Mouse (Mus musculus) T-helper 17 cell (primary cell): ENCODE measurements around the gene Tcap.

Source experiments
- in situ Hi-C, 2 experiments: fragments of 300-600 bp; cut with MboI, MseI; formaldehyde crosslinking; loops; 1 replicate in 1 of 2; 2 replicates in 1 of 2; pipeline ENCODE4 v1.15.1; 2025; ENCODE audit warnings: high pct_unique_total_duplicates in 2 of 2

The Tcap gene

DNA sequence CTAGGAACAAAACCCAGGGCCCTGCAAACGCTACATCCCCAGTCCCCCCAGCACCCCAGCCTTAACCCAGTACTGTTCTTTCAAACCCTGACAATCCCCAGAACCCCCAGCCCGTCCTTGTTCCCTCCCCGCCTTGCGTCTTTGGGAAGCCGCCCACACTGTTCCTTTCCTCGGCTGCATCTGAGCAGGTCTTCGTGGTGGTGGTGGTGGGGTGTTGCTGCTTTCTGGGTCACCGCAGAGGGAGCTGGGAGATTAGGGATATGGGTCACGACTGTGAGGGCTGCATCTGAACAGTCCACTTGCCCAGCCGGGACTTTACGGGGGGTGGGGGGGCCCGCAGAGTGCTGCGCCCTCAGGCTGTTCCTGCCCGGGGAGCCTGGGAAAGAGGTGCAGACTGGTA, 29.2 kb upstream of the Tcap start:
- in situ Hi-C loops, result no loop called here

DNA sequence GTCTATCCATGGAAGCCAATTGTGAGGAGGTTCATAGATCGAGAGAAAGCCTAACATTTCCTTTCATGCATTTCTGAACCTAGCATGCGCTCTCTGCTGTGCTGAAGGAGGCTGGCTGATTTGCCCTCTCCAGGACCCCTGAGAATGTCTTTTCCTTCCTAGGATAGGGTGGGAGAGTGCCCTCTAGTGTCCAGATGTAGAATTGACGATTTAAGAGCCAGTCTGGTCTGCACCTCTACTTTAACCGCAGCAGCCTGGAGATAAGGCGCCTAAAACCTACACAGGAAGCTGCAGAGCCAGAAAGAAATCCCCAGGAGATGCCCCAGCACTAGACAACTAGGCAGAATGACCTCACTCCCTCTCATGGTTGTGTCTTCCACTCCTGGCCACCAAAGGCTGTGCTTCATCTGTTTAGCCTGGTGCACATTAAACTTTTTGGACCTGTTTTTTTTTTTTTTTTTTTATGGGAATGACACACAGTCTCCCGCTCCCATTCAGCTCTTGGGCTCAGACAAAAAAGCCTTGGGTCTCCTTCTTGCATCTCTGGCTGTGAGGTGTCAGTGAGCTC, 27.8 kb upstream of the Tcap start:
- in situ Hi-C loops, result no loop called here

DNA sequence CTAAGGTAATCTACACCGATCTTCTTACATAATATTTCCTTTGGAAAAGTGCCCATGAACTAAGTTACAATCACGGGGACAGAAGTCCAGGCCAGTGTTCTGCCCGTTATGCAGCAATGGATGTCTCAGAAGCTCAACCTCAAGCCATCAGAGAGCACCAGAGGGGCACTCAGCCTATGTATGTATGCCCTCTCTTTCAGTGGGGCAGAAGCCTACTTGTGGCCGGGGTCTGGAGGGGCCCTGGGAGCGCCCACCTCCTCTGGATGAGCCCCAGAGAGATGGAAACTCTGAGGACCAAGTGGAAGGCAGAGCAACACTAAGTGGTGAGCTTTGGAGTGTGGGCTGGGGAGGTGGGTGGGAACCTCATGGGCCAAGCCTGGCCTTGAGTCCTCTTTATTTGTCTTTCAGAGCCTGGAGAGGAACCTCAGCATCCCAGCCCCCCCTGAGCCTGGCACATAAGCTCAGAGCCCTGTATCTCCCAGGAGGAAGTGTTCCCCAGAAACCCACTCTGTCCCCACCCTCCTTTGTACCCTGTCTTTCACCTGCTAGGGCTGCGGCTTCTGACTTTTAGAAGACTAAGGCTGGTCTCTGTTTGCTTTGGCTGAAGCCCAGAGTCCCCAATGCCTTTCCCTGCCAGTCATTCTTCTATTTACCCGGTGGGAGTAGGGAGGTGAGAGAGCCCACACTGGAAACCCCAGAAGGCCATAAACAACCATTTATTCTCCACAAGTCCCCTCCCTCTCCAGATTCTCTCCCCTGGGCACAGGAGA, 26.8 kb upstream of the Tcap start:
- in situ Hi-C loops, result no loop called here

DNA sequence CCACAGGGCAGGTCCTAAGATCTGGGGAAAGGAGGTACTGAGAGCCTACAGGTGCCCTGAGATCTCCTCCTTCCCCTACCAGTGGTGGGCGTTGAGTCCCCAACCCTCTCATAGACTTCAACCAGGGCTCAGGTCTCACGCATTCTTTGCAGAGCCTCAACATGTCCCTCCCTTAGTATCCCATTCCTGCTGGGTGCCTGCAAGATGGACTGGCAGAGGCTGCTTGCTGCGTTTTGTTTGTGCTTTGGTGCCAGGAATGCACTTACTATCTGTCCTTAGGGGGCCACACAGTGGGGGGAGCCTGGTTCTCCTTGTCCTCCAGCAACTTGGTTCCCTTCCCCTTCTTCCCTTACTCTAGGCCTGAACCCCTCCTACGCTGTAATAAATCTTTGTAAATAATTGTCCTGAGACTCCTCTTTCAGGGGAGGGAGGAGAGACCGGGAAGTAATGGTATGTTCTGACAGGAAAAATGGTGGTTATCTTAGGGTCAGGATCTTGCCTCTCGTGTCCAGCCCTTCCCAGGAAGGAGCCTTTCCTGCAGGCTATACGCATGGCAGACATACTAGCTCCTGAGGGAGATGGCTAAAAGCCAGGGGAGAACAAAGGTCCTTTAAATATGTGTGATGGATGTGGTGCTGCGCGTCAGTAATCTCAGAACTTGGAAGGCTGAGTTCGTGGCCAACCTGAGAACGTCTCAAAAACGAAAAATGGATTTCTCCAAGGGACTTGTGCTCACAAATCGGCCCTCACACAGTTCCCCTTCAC, 26.0 kb upstream of the Tcap start:
- in situ Hi-C loops, result no loop called here

DNA sequence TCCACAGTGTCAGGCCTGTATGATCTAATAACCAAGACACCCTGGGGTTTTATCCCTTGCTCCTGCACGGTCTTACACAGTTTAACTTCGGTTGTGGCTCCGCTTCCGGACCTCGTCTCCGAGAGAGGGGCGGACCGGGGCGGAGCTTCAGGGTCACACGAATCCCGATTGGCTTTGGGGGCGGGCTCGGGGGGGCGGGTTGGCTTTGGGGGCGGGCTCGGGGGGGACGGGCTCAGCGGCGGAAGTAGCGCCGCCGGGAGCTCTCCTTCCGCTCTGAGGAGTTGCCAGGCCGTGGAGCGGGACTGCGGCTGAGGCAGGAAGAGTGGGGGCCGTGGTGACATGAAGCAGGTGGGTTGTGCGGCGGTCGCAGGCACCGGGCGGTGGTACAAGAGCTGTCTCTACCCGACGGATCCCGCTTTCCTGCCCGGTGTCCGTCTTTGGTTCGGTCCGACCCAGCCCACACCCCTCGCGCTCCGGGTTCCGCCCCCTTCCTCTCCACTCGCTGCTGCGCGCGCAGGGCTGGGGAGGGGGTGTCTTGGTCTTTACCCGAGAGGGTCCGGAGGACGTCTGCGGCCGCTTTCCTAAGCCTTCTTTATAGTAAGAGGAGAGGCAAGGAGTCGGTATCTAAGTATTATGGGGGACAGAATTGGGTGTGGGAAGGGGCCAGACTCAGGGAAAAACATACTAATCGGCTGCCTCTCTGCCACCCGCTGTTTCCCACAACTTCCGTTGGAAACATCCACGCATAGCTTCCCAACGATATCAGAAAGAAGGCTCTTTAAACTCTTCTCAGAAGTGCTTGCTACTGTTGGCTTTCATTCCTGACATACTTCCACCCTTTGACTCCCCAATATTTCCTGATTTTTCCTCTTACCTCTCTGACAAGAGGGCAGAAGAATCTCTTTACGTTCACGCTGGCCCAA, 25.2 kb upstream of the Tcap start, which contains the start of gene Stard3:
Gene Stard3 (plus strand): TSS at position 208 of the 923 bp plus-strand sequence.
- in situ Hi-C loops, result no loop called here

DNA sequence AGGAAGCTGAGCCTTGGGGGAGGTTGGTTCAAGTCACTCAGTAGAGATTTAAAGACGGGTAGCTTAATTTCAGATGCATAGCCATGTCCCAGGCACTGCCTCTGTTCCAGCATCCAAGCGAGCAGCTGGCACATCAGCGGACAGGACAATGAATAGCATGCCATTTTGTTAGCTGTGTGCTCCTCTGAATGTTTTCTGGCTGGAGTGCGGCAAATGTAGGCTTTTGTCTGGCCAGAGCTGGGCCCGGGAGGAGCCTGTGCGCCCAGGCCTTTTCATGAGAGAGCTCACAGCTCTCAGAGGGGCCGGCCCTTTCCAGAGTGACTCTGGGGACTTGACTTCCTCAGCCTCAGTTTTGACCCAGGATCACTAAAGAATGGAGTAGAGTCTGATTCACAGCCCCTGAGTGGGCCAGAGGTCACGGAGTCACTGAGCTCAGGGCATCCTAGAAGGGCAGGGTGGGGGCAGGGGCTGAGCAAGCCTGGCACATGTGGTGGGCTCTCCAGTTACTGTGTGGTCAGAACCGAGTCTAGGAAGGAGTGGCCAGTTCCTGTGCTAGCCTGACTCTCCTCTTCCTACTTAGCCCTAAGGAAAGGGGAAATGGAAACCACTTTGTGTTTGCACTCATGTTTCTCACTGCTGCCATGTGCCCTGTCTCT, 22.6 kb upstream of the Tcap start:
- in situ Hi-C loops, result no loop called here

DNA sequence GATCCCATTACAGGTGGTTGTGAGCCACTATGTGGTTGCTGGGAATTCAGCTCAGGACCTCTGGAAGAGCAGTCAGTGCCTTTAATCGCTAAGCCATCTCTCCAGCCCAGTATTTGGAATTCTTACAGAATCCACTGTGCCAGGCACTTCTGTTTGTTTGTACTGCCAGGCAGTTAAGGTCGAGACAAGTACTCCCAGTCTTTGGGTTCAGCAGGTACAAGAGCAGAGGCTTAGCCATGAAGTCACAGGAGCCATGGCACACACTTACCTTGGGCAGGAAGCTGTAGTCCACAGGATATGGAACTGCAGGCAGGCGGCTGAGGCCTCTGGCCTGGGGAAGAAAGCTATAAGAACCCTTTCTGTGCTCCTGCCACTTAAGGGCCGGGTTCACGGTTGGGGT, 19.8 kb upstream of the Tcap start:
- in situ Hi-C loops, result no loop called here

DNA sequence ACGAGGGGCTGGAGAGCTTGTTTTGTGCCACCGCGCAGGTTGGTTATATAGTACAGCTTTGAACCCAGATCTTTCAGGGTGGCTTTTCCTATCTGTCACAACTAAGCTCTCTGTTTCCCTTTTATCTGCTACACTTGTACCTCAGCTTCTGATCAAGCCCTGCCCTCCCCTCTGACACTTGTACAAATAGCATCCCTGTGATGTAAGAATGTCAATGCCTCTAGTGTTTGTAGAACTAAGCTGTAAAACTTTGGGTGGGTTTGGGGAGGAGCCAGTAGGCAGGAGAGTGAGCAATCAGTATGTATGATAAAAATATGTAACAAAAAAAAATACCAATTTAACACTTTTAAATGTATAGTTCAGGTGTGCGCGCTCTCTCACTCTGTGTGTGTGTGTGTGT, 19.2 kb upstream of the Tcap start:
- in situ Hi-C loops, result no loop called here

DNA sequence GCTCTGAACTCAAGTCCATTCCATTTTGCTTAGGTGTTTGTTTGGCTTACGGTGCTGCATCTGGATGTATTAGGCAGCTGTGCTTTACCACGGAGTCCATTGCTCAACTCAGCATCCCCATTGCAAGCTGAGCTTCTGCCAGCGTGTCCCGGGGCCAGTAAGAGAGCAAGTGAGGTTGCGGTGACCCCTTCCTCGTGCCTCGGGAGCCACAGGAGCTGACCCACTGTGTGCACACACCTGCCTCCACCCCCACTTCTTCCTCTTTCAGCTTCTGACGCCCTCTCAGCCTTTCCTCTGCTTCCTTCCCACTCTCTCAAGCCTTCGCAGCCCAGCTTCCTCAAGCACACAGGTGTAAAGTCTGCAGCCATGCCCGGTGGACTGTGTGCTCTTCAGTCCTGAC, 17.3 kb upstream of the Tcap start:
- in situ Hi-C loops, result no loop called here

DNA sequence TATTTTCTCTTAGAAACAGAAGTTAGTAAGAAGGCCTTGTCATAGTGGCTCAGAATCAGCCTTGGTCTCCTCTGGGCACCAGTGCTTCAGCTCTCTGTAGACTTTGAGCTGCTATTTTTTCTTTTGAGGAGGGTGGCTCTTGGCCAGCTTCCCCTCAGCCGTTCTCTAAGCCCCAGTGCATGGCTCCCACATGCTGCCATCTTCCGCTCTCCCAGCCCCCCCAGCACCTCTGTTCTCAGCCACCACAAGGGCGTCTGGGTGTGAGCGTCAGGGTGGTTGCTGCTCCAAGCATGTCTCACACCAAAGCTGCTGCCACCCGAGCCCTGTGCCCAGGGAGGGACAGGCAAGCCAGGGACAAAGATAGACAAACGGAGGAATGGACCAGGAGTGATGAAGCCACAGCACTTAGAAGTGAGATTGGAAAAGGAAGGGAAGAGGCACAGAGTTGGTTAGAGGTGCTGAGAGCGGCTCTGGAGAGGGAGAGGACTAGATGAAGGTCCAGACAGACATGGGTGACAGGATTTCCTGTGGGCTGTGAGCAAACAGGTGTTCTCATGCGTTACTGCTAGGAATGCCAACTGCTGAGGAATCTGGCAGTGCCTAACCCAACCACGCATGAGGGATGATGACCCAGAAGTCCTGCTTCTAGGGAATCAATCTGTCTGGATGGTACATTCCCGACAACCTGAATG, 16.3 kb upstream of the Tcap start:
- in situ Hi-C loops, result no loop called here

DNA sequence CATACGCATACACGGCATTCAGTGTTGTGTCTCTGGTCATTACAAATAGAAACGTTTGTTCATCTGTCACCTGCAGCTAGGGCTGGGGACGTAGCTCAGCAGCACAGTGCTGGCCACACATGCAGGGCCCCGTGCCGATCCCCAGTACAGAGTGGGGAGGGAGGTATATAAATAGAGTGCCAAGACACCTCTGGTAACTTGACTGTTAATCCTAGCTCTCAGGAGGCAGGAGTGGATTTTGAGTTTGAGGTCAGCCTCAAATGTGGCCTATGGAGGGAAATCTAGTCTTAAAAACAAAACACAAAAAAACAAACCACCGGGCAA, 15.8 kb upstream of the Tcap start:
- in situ Hi-C loops, result no loop called here

DNA sequence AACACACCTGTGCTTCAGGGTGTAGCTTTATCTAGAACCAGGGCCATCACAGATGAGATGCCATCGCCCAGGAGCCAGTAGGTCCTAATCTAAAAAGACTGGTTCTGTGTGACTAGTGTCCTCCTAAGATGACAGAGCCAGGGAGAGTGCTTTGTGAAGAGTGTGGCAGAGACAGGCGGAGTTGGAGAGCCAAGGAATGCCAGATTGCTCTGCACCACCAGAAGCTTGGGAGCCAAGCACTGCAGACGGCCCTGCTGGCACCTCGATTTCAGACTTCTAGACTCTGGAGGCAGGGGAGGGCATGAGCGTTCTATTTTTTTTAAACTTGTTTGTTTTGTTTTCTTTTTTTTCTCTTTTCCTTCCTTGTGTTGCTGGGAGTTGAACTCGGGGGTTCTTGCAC, 14.3 kb upstream of the Tcap start:
- in situ Hi-C loops, result no loop called here

DNA sequence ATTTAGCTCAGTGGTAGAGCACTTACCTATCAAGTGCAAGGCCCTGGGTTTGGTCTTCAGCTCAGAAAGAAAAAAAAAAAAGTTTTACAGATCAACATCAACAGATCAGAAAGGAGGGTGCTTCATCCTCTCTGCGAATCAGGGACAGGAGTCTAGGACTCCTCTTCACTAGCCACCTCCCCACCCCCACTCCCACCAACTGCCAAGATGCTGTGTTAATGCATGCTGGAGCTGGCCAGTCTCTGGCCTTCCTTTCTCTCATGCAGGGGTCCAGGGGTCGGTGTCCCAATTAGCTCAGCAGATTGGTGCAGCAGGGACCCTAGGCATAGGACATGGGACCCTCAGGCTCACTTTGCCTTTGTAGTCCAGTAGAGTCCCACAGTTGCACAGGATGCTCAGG, 13.0 kb upstream of the Tcap start:
- in situ Hi-C loops, result no loop called here

DNA sequence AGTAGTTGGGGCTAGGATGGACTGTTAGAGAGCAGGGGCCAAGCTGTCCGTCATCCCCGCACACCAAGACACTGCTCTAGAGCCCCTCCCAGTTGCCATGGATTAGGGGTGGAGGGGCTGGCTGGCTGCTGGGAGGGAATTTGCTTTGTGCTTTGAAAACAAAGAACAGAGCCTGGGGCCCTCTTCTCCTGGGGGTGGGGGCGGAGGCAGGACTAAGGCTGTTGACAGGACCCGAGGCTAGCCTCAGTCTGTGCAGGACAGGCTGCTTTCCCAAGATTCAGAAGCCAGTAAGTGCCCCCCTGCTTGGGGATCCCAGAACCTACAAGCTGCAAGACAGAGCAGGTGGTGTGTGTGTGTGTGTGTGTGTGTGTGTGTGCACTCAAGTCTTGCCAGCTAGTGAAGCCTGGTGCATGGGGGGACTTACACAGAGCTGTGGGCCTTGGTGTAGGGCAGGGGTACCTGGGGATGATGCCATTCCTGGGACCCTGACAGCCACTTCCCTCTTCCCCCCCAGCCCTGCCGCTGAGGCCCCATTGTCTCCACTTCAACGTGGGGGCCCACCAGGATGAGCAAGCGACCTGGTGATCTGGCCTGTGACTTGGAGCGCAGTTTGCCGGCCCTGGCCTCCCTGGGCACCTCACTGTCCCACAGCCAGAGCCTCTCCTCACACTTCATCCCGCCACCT, 11.9 kb upstream of the Tcap start:
- in situ Hi-C loops, result no loop called here

DNA sequence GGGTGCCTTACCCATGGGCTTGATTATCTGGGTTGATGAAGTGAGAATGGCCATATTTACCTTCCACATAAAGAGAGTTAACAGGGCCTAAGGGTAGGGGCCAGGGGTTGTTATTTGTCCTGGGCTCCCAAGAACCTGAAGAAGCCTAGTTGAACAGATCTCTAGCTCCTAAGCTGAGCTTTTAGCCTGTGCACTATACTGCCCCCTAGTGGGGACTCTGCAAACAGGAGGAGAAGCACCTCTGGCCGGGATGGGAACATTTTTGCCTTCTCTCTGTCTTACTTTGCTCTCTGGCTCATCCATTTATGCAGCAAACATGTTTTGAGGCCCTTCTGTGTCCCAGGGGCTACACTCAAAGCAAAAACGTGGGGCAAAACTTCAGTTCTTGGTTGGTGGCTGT, 11.2 kb upstream of the Tcap start:
- in situ Hi-C loops, result no loop called here

DNA sequence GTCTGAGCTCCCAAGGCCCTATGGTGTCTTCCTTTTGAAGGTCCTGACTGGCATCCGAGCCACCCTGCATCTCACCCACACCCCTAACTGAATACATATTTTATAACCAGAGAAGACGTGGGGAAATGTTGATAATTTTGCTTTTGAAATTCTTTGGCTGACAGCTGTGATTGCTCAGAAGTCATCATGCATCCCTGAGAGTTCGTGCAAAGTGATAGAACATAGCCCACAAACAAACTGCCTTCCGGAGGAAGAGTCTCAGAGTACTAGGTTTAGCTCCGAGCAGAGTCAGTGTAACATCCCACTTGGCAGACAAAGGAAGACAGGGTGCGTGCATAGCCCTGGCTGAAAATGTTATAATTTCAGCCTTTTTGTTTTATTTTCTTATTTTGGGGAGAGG, 10.4 kb upstream of the Tcap start:
- in situ Hi-C loops, result no loop called here

DNA sequence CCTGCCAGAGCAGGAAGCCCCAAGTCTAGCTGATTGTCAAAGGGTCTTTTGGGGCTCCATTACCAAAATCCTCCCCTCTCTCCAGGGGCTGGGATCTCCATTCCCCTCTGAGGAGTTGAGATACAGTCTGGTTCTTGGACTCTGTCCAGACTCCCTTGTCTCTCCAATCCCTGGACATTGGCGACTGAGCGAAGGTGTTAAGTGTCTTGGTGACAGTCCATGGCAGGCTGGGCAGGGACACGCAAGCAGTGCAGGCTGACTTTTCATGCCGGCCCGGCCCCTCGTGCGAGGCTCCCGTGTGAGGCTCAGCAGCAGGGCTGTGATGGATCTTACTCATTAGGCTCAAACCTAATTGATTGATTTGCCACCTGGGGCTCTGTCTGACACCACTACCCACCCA, 9.3 kb upstream of the Tcap start:
- in situ Hi-C loops, result no loop called here

DNA sequence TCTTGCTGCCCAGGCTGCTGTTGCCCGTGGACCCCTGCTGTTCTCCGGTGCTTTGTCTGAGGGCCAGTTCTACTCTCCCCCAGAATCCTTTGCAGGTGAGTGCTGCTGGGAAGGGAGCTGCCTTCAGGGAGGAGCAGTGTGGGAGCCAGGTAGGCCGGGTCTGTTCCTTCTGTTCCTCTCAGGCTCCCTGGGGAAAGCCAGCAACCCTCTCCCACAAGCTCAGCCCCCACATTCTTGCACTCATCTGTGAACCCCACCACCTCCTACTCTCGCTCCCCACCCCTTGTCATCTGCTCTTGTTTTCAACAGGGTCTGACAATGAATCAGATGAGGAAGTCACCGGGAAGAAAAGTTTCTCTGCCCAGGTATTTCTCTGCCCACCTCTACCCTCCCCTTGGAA, 6.9 kb upstream of the Tcap start:
- in situ Hi-C loops, result no loop called here

DNA sequence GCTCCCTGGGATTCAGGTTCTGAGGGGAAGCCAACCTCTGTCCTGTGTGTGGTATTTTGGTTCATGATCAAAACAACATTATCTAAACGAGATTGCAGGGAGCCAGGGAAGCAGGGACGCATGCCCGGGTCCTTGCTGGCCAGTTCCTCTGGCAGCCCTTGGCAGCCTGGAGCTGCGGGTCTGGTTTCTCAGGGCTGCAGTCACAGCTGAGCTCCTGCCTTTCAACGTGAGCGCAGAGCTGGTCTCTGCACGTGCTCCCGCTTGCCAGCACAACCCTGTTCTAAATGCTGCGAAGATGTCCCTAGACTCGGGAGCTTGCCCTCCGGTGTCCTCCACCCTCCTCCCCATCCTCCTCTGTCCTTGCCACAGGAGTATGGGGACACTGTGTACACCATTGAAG, 5.8 kb upstream of the Tcap start:
- in situ Hi-C loops, result no loop called here

DNA sequence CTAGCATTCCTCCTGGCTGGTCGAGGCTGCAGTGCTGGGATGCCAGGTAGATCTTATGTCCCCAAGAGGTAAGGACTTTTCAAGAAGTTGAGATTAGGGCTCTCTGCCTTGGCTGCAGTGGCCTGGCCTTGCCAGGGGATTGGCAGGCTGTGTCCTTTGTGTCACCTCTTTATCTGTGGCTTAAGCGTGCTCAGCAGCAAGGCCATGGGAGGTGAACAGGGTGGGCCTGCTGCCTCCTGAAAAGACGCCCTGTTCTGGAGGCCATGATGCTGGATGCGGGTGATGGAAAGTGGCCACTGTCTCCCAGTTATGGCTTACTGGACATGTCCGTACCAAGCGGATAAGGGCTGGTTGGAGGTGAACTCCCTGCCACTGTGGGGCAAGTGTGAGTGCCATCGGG, 4.2 kb upstream of the Tcap start:
- in situ Hi-C loops, result no loop called here
